Mouse (Mus musculus) heart, embryonic 13.5 days (tissue): ENCODE measurements around the gene Glrx3. TPM values are rescaled to one million over a fixed set of nuclear protein-coding genes. Genes with fewer than 3 reads are reported as not detected.

ENCODE experiments used
- ATAC-seq: fragments of 200-750 bp; cut with Nextera tagmentation; 2 replicates; pipeline ENCODE4 v1.8.0; 2017; ENCODE audit warnings: moderate TSS enrichment; ENCODE audit not compliant: insufficient number of reproducible peaks, low FRiP score, low TSS enrichment; ENCODE audit errors: extremely low read depth
- H3K27ac ChIP-seq: fragments of 300-500 bp; sonication (generic); replicated peaks from 2 replicates; pipeline ENCODE4 v1.5.1; 2015; ENCODE audit warnings: moderate library complexity, mild to moderate bottlenecking, inconsistent platforms
- H3K27me3 ChIP-seq: fragments of 300-500 bp; sonication (generic); replicated peaks from 2 replicates; pipeline ENCODE4 v1.6.1; 2015; ENCODE audit warnings: mild to moderate bottlenecking, inconsistent platforms
- H3K36me3 ChIP-seq: fragments of 300-500 bp; sonication (generic); 2 replicates; pipeline ENCODE4 v1.6.1; 2015; ENCODE audit warnings: mild to moderate bottlenecking, inconsistent platforms
- H3K4me1 ChIP-seq: fragments of 300-500 bp; sonication (generic); 2 replicates; pipeline ENCODE4 v1.6.1; 2015; ENCODE audit warnings: inconsistent platforms
- H3K4me2 ChIP-seq: fragments of 300-500 bp; sonication (generic); 2 replicates; pipeline ENCODE4 v1.6.1; 2015; ENCODE audit warnings: inconsistent platforms, mild to moderate bottlenecking, moderate library complexity
- H3K4me3 ChIP-seq: fragments of 300-500 bp; sonication (generic); 2 replicates; pipeline ENCODE4 v1.5.1; 2015; ENCODE audit warnings: moderate library complexity, mild to moderate bottlenecking, inconsistent platforms
- H3K9ac ChIP-seq: fragments of 300-500 bp; sonication (generic); 2 replicates; pipeline ENCODE4 v1.6.1; 2015; ENCODE audit warnings: inconsistent platforms, mild to moderate bottlenecking, moderate library complexity
- H3K9me3 ChIP-seq: fragments of 300-500 bp; sonication (generic); 2 replicates; pipeline ENCODE4 v1.6.1; 2016; ENCODE audit warnings: inconsistent platforms
- WGBS: fragments of 180-500 bp; shearing (Covaris S2); methylation state at CpG from one replicate; pipeline ENCODE4 v1.1.7; 2015; ENCODE audit warnings: mixed read lengths; 5-methylcytosine and 5-hydroxymethylcytosine counted together
- polyA plus RNA-seq: library from polyadenylated mRNA; unstranded; fragments of >200 nt; fragmentation: Nextera tagmentation; extraction: Ambion mirVana; gene quantifications from 2 replicates; pipeline ENCODE4 v1.2.1, GENCODE M21; 2015

The Glrx3 gene
- polyA plus RNA-seq, 1 experiment from 2014 or later = 174 TPM

DNA sequence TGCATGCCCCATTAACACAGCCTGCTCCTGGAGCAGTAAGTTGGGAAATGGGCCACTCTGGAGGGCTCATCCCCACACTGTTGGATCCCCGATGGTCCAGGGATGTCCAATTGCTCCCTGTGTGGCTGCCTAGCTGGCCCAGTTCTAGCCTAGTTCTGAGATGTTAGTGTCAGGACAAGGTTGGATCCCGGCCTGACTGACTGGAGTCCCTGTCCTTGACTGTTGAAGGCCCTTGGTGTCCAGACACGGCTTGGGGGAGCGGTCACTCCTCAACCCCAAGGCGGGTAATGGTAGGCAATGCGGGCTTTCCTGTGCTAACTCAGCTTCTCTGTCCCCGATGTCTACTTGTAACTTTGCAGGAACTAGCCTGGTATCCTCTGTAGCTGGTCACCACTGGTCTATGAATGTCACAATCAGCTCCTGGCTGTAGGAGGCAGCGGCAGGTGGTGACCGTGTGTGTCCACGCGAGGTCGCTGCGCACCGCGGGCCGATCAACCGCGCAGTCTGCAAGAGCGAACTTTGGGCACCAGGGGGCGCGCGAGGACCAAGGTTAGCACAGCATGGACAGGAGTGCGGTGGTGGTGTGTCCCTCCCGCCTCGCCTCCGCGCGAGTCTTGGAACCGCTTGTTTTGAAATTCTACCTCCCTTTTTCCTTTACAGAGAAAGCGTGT lies 40.7 kb downstream of the Glrx3 start:
- H3K27me3 ChIP-seq = peaks cover 41% of the 10 kb centered on the region
- H3K4me2 ChIP-seq = peak overlapping the region; percentile 67
- 12% methylated on average over 30 of the region's 30 CpGs for WGBS
- H3K9ac ChIP-seq = peak overlapping the region; percentile 67
- H3K27ac ChIP-seq = no peak overlapping the region
- peak overlapping the region; percentile 34 for H3K4me3 ChIP-seq
- peaks cover 6% of the 10 kb centered on the region; the same call in 1 of the 2 replicates for H3K4me1 ChIP-seq
- no peaks in the 10 kb centered on the region for H3K36me3 ChIP-seq
- H3K9me3 ChIP-seq = no peaks in the 10 kb centered on the region
- ATAC-seq = peak; percentile 45; the same call in 1 of the 2 replicates

DNA sequence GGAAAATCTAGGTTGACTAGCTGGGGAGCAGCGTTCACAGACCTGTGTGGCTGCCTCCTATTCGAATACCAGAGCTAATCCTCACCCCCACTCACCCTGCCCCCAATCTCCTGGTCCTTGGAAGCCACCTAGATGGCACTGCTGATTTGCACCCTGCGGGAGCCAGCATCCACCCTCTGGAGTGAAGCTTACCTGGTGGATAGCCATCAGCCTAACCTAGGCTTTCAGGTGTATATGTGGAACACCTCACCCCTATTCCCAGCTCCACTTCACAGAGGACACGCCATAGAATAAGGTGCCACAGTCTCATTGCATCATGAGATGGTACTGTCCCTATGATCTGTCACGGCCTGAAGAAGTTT lies 41.2 kb downstream of the Glrx3 start:
- 15% methylated on average over 5 of the region's 5 CpGs for WGBS
- Histone ChIP-seq H3K9ac (peak overlapping the region; percentile 67), H3K4me2 (peak overlapping the region; percentile 67), H3K27ac (no peak overlapping the region), H3K9me3 (no peaks in the 10 kb centered on the region), H3K36me3 (no peaks in the 10 kb centered on the region), H3K4me1 (peaks cover 6% of the 10 kb centered on the region; the same call in 1 of the 2 replicates), H3K27me3 (peaks cover 41% of the 10 kb centered on the region), H3K4me3 (peak overlapping the region; percentile 34)
- ATAC-seq = no peak

GRCm38 (mm10) chr7:137480839-137481238 lies 43.4 kb downstream of the Glrx3 start:
- Histone ChIP-seq H3K4me2 (no peak overlapping the region), H3K27ac (no peak overlapping the region), H3K36me3 (no peaks in the 10 kb centered on the region), H3K4me3 (no peak overlapping the region), H3K9ac (no peak overlapping the region), H3K9me3 (no peaks in the 10 kb centered on the region), H3K4me1 (peaks cover 3% of the 10 kb centered on the region; the same call in 1 of the 2 replicates), H3K27me3 (peaks cover 38% of the 10 kb centered on the region)
- WGBS = 73% methylated on average over 6 of the region's 6 CpGs
- ATAC-seq = no peak

GRCm38 (mm10) chr7:137483987-137484386 lies 46.6 kb downstream of the Glrx3 start:
- H3K36me3 ChIP-seq = no peaks in the 10 kb centered on the region
- H3K4me3 ChIP-seq = no peak overlapping the region
- H3K9me3 ChIP-seq = no peaks in the 10 kb centered on the region
- ATAC-seq = no peak
- WGBS = 76% methylated on average over 11 of the region's 11 CpGs
- no peaks in the 10 kb centered on the region for H3K4me1 ChIP-seq
- H3K9ac ChIP-seq = no peak overlapping the region
- peaks cover 11% of the 10 kb centered on the region for H3K27me3 ChIP-seq
- H3K4me2 ChIP-seq = no peak overlapping the region
- no peak overlapping the region for H3K27ac ChIP-seq

GRCm38 (mm10) chr7:137488391-137488790 lies 51.0 kb downstream of the Glrx3 start:
- H3K9ac ChIP-seq = no peak overlapping the region
- ATAC-seq = no peak
- H3K27me3 ChIP-seq = peaks cover 8% of the 10 kb centered on the region; the same call in 1 of the 2 replicates
- no peaks in the 10 kb centered on the region for H3K36me3 ChIP-seq
- H3K4me3 ChIP-seq = no peak overlapping the region
- H3K9me3 ChIP-seq = no peaks in the 10 kb centered on the region
- no peak overlapping the region for H3K27ac ChIP-seq
- H3K4me2 ChIP-seq = no peak overlapping the region
- WGBS = 53% methylated on average over 5 of the region's 5 CpGs
- no peaks in the 10 kb centered on the region for H3K4me1 ChIP-seq

DNA sequence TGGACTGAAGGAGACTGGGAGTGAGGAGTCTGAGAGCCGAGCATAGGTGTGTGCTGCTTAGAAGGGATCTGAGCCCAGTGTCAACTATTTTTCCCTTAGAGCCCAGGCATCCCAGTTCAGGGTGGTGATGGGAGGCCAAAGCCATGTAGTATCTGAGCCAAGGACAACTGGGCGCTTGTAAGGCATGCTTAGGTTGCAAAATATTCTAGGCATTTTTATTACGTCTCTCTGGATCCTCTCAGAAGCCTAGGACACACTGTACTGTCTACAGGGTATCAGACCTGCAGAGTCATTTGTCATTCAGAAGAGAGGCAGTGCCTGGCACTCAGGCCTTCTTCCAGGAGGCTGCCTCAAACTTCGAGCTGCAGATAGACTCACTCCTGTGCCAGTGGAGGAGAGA lies 53.3 kb downstream of the Glrx3 start:
- no peak overlapping the region for H3K4me3 ChIP-seq
- ATAC-seq = no peak
- H3K9ac ChIP-seq = no peak overlapping the region
- H3K36me3 ChIP-seq = no peaks in the 10 kb centered on the region
- no peak overlapping the region for H3K27ac ChIP-seq
- no peak overlapping the region for H3K4me2 ChIP-seq
- 49% methylated on average over 4 of the region's 4 CpGs for WGBS
- H3K4me1 ChIP-seq = no peaks in the 10 kb centered on the region
- no peaks in the 10 kb centered on the region for H3K9me3 ChIP-seq
- H3K27me3 ChIP-seq = 0 out of 2 replicates have a peak, but pooled peaks cover 3% of the 10 kb centered on the region

- no peaks in the 10 kb centered on the region for H3K9me3 ChIP-seq
- no peak overlapping the region for H3K4me3 ChIP-seq
- H3K4me2 ChIP-seq = no peak overlapping the region
- 0 out of 2 replicates have a peak, but pooled peaks cover 3% of the 10 kb centered on the region for H3K27me3 ChIP-seq
- no peaks in the 10 kb centered on the region for H3K4me1 ChIP-seq
- H3K36me3 ChIP-seq = no peaks in the 10 kb centered on the region
- no peak for ATAC-seq
- H3K9ac ChIP-seq = no peak overlapping the region
- no peak overlapping the region for H3K27ac ChIP-seq
- WGBS = 69% methylated on average over 8 of the region's 8 CpGs
Measured at GRCm38 (mm10) chr7:137492307-137492973, 55.0 kb downstream of the Glrx3 start.

DNA sequence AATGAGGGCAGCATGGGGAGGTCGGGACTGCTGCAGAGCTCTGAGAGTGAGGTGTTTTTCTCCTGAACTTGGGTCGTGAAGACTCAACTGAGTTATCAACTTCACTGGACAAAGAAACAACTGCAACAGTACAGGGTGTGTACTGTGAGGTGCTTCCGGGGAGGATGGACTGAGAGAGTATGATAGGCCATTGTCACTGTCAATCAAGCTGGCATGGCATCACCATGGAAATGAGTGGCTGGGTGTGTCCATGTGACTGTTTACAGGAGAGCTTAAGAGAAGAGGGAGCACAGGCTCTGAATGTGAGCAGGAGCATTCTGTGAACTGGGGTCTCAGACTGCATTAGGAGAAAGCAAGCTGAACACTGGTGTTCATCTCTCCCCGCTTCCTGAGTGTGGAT lies 61.3 kb downstream of the Glrx3 start:
- no peak for ATAC-seq
- WGBS = 70% methylated on average over 4 of the region's 4 CpGs
- no peak overlapping the region for H3K4me2 ChIP-seq

GRCm38 (mm10) chr7:137517588-137517987 lies 80.2 kb downstream of the Glrx3 start:
- Histone ChIP-seq H3K27me3 (no peaks in the 10 kb centered on the region), H3K4me2 (no peak overlapping the region), H3K27ac (no peak overlapping the region), H3K4me3 (no peak overlapping the region), H3K9ac (no peak overlapping the region), H3K9me3 (no peaks in the 10 kb centered on the region), H3K4me1 (no peaks in the 10 kb centered on the region), H3K36me3 (no peaks in the 10 kb centered on the region)
- ATAC-seq = no peak

More for the DNA sequence above, 61.3 kb downstream of the Glrx3 start:
- Histone ChIP-seq H3K4me3 (no peak overlapping the region), H3K36me3 (no peaks in the 10 kb centered on the region), H3K9ac (no peak overlapping the region), H3K27ac (no peak overlapping the region), H3K9me3 (no peaks in the 10 kb centered on the region), H3K27me3 (no peaks in the 10 kb centered on the region), H3K4me1 (no peaks in the 10 kb centered on the region)

- whole genome bisulfite sequencing = 58% methylated on average over 5 of the region's 5 CpGs
- no peak overlapping the region for H3K9ac ChIP-seq
- no peaks in the 10 kb centered on the region for H3K9me3 ChIP-seq
- no peaks in the 10 kb centered on the region for H3K4me1 ChIP-seq
- H3K4me2 ChIP-seq = no peak overlapping the region
- no peaks in the 10 kb centered on the region for H3K36me3 ChIP-seq
- ATAC-seq = no peak
- H3K27me3 ChIP-seq = no peaks in the 10 kb centered on the region
- H3K27ac ChIP-seq = no peak overlapping the region
- no peak overlapping the region for H3K4me3 ChIP-seq
Measured at GRCm38 (mm10) chr7:137518028-137518576, 80.7 kb downstream of the Glrx3 start.
